Mouse (Mus musculus): ENCODE results near the gene Suv39h1.

DNA sequence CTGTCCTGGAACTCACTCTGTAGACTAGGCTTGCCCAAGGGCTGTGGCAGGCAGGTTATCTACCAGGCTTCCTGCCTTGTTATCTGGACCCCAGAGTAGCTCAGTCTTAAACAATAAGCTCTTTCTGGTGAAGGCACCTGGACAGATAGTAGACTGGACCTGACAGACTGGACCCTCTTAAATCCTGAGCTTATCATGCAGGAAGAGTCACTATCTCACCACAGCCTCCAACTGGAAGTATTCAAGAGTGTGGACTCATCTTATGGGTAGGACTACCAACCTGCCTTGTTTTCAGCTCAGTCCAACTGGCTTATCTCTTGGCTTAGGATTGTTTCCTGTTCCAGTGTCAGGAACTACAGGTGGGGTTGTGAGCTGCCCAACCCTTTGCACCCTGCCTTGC, 42.7 kb upstream of the Suv39h1 start:
- TF ChIP-seq CTCF (IDR thresholded peaks at IDR 0.05; ENCODE audit: low read depth, low read length) (no peak), POLR2A (IDR thresholded peaks at IDR 0.05; ENCODE audit: insufficient read depth, low read length) (no peak)
